7 mouse cellular contexts compared by ENCODE assay signal in genomic region chr19:38566752-38567151, GRCm38 (mm10).
DNase-seq lines count a peak whose midpoint lies in the region; ATAC-seq and TF ChIP-seq lines count a peak whose summit lies in the region.

No protein-coding gene starts in this region.

- no peak overlapping the region for H3K27ac ChIP-seq in liver, postnatal 0 days (ENCODE audit: low read depth)
- H3K27ac ChIP-seq in liver, embryonic 11.5 days (ENCODE audit: low read depth, low read length): no peak overlapping the region
- H3K27ac ChIP-seq in forebrain, embryonic 12.5 days: 0 out of 2 replicates have a peak overlapping the region, but pooled peaks have one; percentile 38
- peak overlapping the region; percentile 28 for H3K27ac ChIP-seq in hindbrain, postnatal 0 days
- H3K27ac ChIP-seq in stomach, embryonic 14.5 days (ENCODE audit: low read length): no peak overlapping the region; the same call in 1 of the 2 replicates

- no peaks in the 10 kb centered on the region for H3K4me1 ChIP-seq in liver, postnatal 0 days (ENCODE audit: insufficient read depth)
- no peaks in the 10 kb centered on the region for H3K4me1 ChIP-seq in liver, embryonic 11.5 days (replicated peaks; ENCODE audit: control insufficient read depth, insufficient read depth, low read length)
- peaks cover 18% of the 10 kb centered on the region for H3K4me1 ChIP-seq in forebrain, embryonic 12.5 days
- 0 out of 2 replicates have a peak, but pooled peaks cover 6% of the 10 kb centered on the region for H3K4me1 ChIP-seq in hindbrain, postnatal 0 days (ENCODE audit: insufficient read depth, low read length)
- peaks cover 11% of the 10 kb centered on the region; the same call in 1 of the 2 replicates for H3K4me1 ChIP-seq in stomach, embryonic 14.5 days (ENCODE audit: control insufficient read depth, insufficient read depth, low read length)

- TF ChIP-seq CTCF in liver, postnatal 0 days (IDR thresholded peaks at IDR 0.05; ENCODE audit: low read depth): peak; percentile 29
- TF ChIP-seq CTCF in hindbrain, postnatal 0 days (IDR thresholded peaks at IDR 0.05; ENCODE audit: low read depth): peak; percentile 69

- H3K9ac ChIP-seq in liver, postnatal 0 days (replicated peaks): no peak overlapping the region
- H3K9ac ChIP-seq in liver, embryonic 11.5 days (ENCODE audit: low read depth, low read length): no peak overlapping the region
- H3K9ac ChIP-seq in forebrain, embryonic 12.5 days: no peak overlapping the region
- no peak overlapping the region for H3K9ac ChIP-seq in hindbrain, postnatal 0 days (replicated peaks; ENCODE audit: low read length)
- H3K9ac ChIP-seq in stomach, embryonic 14.5 days (replicated peaks; ENCODE audit: low read depth, low read length): no peak overlapping the region

- WGBS in liver, postnatal 0 days (ENCODE audit: insufficient replicate concordance): 32% methylated on average over 7 of the region's 7 CpGs
- 30% methylated on average over 7 of the region's 7 CpGs for WGBS in liver, embryonic 11.5 days
- WGBS in forebrain, embryonic 12.5 days: 18% methylated on average over 7 of the region's 7 CpGs
- WGBS in hindbrain, postnatal 0 days: 9% methylated on average over 7 of the region's 7 CpGs
- whole genome bisulfite sequencing in stomach, embryonic 14.5 days: 14% methylated on average over 7 of the region's 7 CpGs

- no peak for ATAC-seq in liver, postnatal 0 days
- ATAC-seq in liver, embryonic 11.5 days (replicated peaks; ENCODE audit: low FRiP score): no peak
- peak; percentile 20; the same call in 1 of the 2 replicates for ATAC-seq in forebrain, embryonic 12.5 days (ENCODE audit: low FRiP score)
- ATAC-seq in hindbrain, postnatal 0 days: peak; percentile 91
- 0 out of 2 replicates have a peak, but pooled peaks have one; percentile 23 for ATAC-seq in stomach, embryonic 14.5 days (ENCODE audit: insufficient number of reproducible peaks, insufficient read depth, low FRiP score, low read depth)

- no peak for DNase-seq in liver, postnatal 0 days
- no peak for DNase-seq in liver, embryonic 11.5 days (ENCODE audit: low spot score)
- DNase-seq in hindbrain, postnatal 0 days (ENCODE audit: low spot score): peak; percentile 72
- DNase-seq in liver: no peak
- no peak for DNase-seq in adrenal gland, adult 8-10 months

- TF ChIP-seq EP300 in liver, postnatal 0 days (IDR thresholded peaks at IDR 0.05; ENCODE audit: low read depth): no peak

- H3K9me3 ChIP-seq in liver, postnatal 0 days (ENCODE audit: low read length): no peaks in the 10 kb centered on the region
- H3K9me3 ChIP-seq in liver, embryonic 11.5 days (ENCODE audit: control insufficient read depth, low read length): no peaks in the 10 kb centered on the region
- H3K9me3 ChIP-seq in forebrain, embryonic 12.5 days: no peaks in the 10 kb centered on the region
- H3K9me3 ChIP-seq in hindbrain, postnatal 0 days (ENCODE audit: low read length): no peaks in the 10 kb centered on the region
- H3K9me3 ChIP-seq in stomach, embryonic 14.5 days (ENCODE audit: control insufficient read depth, low read depth, low read length): no peaks in the 10 kb centered on the region

- H3K4me2 ChIP-seq in liver, postnatal 0 days (ENCODE audit: low read depth, low read length): no peak overlapping the region
- no peak overlapping the region for H3K4me2 ChIP-seq in liver, embryonic 11.5 days
- no peak overlapping the region for H3K4me2 ChIP-seq in forebrain, embryonic 12.5 days
- H3K4me2 ChIP-seq in hindbrain, postnatal 0 days (ENCODE audit: low read depth, low read length): peak overlapping the region; percentile 47
- H3K4me2 ChIP-seq in stomach, embryonic 14.5 days (replicated peaks; ENCODE audit: low read depth, low read length): no peak overlapping the region

- no peaks in the 10 kb centered on the region for H3K27me3 ChIP-seq in liver, postnatal 0 days (ENCODE audit: insufficient read depth, low read length)
- no peaks in the 10 kb centered on the region for H3K27me3 ChIP-seq in liver, embryonic 11.5 days (replicated peaks; ENCODE audit: control insufficient read depth, insufficient read depth, low read length)
- no peaks in the 10 kb centered on the region for H3K27me3 ChIP-seq in forebrain, embryonic 12.5 days
- no peaks in the 10 kb centered on the region for H3K27me3 ChIP-seq in hindbrain, postnatal 0 days (ENCODE audit: insufficient read depth, low read length)
- H3K27me3 ChIP-seq in stomach, embryonic 14.5 days (ENCODE audit: control insufficient read depth, insufficient read depth, low read length): no peaks in the 10 kb centered on the region

- no peak overlapping the region for H3K4me3 ChIP-seq in liver, postnatal 0 days (ENCODE audit: low read depth, low read length)
- no peak overlapping the region for H3K4me3 ChIP-seq in liver, embryonic 11.5 days (ENCODE audit: low read depth, low read length)
- no peak overlapping the region for H3K4me3 ChIP-seq in forebrain, embryonic 12.5 days (replicated peaks)
- no peak overlapping the region for H3K4me3 ChIP-seq in hindbrain, postnatal 0 days (ENCODE audit: low read length)
- H3K4me3 ChIP-seq in stomach, embryonic 14.5 days (ENCODE audit: low read depth, low read length): no peak overlapping the region

- no peaks in the 10 kb centered on the region for H3K36me3 ChIP-seq in liver, postnatal 0 days (replicated peaks; ENCODE audit: insufficient read depth, low read length)
- no peaks in the 10 kb centered on the region for H3K36me3 ChIP-seq in liver, embryonic 11.5 days (ENCODE audit: control insufficient read depth, insufficient read depth, low read length)
- H3K36me3 ChIP-seq in forebrain, embryonic 12.5 days (replicated peaks): no peaks in the 10 kb centered on the region
- no peaks in the 10 kb centered on the region for H3K36me3 ChIP-seq in hindbrain, postnatal 0 days (ENCODE audit: insufficient read depth, low read length)
- no peaks in the 10 kb centered on the region for H3K36me3 ChIP-seq in stomach, embryonic 14.5 days (ENCODE audit: control insufficient read depth, insufficient read depth, low read length)

Comparison
In these comparisons a context has a peak if more than half of its experiments do, and no peak if none do; other contexts are left out.
1. ATAC-seq: peak in forebrain, embryonic 12.5 days (single experiment), hindbrain, postnatal 0 days (single experiment) and stomach, embryonic 14.5 days (single experiment); none in liver, postnatal 0 days (single experiment) and liver, embryonic 11.5 days (single experiment).
2. H3K27ac ChIP-seq: peak in forebrain, embryonic 12.5 days (single experiment) and hindbrain, postnatal 0 days (single experiment); none in liver, postnatal 0 days (single experiment), liver, embryonic 11.5 days (single experiment) and stomach, embryonic 14.5 days (single experiment).